Mouse (Mus musculus): Measurements from ENCODE around the gene Plcg1. TPM values are rescaled to one million over a fixed set of nuclear protein-coding genes. Genes with fewer than 3 reads are reported as not detected.
A peak's percentile ranks its signal among the peaks of the same experiment; 100 is the strongest.

Gene Plcg1
- polyA plus RNA-seq (2015; fragmentation: Nextera tagmentation; extraction: Ambion mirVana) = 10.9 and 13.3 TPM in 2 replicates

DNA sequence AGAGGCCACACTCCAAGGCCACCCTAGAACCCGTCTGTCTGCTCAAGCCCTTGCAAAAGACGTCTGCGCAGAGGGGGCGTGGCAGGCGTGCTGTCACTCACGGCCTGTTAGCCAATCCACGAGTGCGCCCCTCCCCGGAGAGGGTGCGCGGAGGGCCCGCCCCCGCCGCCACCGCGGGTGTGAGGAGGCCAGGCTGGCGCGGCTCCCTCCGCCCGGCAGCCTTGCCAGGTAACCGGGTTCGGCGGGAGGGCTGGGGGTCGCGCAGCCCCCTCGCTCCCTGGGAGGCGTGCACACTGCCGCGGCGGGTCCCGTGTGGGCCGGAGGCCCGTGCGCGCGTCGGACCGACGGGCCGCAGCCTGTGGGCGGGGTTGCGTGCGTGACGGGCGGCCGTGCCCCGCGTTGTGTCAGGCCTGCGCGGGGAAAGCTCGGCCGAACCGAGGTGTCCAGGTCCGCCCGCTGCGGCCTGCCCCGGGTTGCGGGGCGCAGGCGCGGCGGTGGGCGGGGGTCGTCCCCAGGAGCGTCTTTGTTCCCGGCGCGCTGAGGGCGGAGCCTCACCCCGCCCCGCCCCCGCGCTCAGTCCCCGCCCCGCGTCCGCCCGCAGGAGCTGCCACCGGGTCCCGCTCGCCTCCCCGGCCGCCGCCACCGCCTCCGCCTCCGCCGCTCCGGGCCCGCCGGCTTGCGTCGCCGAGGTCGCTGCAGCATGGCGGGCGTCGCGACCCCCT is at the start of gene Plcg1:
Plcg1 (plus strand) TSS at position 184 of the 722 bp plus-strand sequence.
- Histone ChIP-seq H3K36me3 (ENCODE audit: control insufficient read depth, insufficient read depth) (0 out of 2 replicates have a peak, but pooled peaks cover 6% of the 10 kb centered on the region), H3K27me3 (replicated peaks; ENCODE audit: control insufficient read depth, insufficient read depth, low read length) (no peaks in the 10 kb centered on the region), H3K9ac (ENCODE audit: low read depth, low read length) (peak within 1 kb of the TSS; percentile 94), H3K27ac (ENCODE audit: low read depth, low read length) (peak within 1 kb of the TSS; percentile 91), H3K4me1 (replicated peaks; ENCODE audit: control insufficient read depth, insufficient read depth, low read length) (peaks cover 12% of the 10 kb centered on the region), H3K4me3 (ENCODE audit: low read depth, low read length) (peak within 1 kb of the TSS; percentile 97), H3K9me3 (ENCODE audit: control insufficient read depth) (no peaks in the 10 kb centered on the region), H3K4me2 (replicated peaks; ENCODE audit: low read depth) (peak within 1 kb of the TSS; percentile 95)
- no peak for TF ChIP-seq CTCF (IDR thresholded peaks at IDR 0.05; ENCODE audit: low read depth)
- WGBS = under 1% methylated on average over 70 of the region's 99 CpGs
- ATAC-seq = peak; percentile 93

DNA sequence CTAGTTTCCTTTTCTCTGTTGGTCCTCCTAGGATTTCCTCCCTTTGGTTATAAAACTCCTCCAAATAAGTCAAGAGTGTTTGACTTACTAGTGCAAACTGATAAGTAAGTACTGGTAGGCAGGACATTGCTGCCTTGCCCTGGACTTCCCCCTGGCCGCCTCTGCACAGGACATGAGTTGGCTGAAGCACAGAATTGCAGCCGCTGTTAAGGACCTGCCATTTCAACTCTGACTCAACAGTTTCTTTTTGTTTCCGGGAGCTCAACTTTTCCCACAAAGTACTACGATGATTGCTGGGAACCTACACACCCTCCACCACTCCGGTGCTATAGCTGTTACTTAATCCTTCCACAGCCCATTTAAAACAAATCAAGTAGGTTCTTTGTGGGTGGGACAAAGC is 30.8 kb upstream of the Plcg1 start:
- no peak overlapping the region; the same call in 1 of the 2 replicates for H3K4me2 ChIP-seq (replicated peaks; ENCODE audit: low read depth)
- 38% methylated on average over 5 of the region's 5 CpGs for WGBS
- no peak overlapping the region for H3K4me3 ChIP-seq (ENCODE audit: low read depth, low read length)
- H3K27me3 ChIP-seq (replicated peaks; ENCODE audit: control insufficient read depth, insufficient read depth, low read length) = no peaks in the 10 kb centered on the region
- no peaks in the 10 kb centered on the region for H3K9me3 ChIP-seq (ENCODE audit: control insufficient read depth)
- H3K4me1 ChIP-seq (replicated peaks; ENCODE audit: control insufficient read depth, insufficient read depth, low read length) = no peaks in the 10 kb centered on the region
- peak overlapping the region; percentile 11; the same call in 1 of the 2 replicates for H3K27ac ChIP-seq (ENCODE audit: low read depth, low read length)
- TF ChIP-seq CTCF (IDR thresholded peaks at IDR 0.05; ENCODE audit: low read depth) = no peak
- ATAC-seq = peak; percentile 84
- no peak overlapping the region for H3K9ac ChIP-seq (ENCODE audit: low read depth, low read length)
- H3K36me3 ChIP-seq (ENCODE audit: control insufficient read depth, insufficient read depth) = peaks cover 28% of the 10 kb centered on the region

DNA sequence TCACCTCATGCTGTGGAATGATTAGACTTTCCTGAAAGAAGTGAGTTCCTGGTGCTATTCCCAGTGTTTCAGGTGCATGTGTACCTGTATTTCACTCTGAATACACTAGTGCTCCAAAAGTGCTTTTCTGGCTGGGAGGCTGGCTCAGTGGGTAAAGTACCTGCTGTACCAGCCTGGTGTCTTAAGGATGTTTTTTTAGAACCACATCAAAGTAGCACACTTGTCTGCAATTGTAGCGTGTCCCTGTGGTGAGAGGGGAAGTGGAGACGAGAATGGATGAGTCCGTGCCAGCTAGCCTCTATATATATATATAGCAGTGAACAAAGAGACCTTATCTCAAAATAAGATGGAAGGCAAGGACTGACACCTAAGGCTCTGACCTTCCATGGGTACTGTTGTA is 29.5 kb upstream of the Plcg1 start:
- H3K36me3 ChIP-seq (ENCODE audit: control insufficient read depth, insufficient read depth) = peaks cover 41% of the 10 kb centered on the region
- no peaks in the 10 kb centered on the region for H3K27me3 ChIP-seq (replicated peaks; ENCODE audit: control insufficient read depth, insufficient read depth, low read length)
- H3K9ac ChIP-seq (ENCODE audit: low read depth, low read length) = no peak overlapping the region
- no peak overlapping the region for H3K4me3 ChIP-seq (ENCODE audit: low read depth, low read length)
- 89% methylated on average over 3 of the region's 3 CpGs for WGBS
- no peak for ATAC-seq
- H3K4me1 ChIP-seq (replicated peaks; ENCODE audit: control insufficient read depth, insufficient read depth, low read length) = no peaks in the 10 kb centered on the region
- H3K27ac ChIP-seq (ENCODE audit: low read depth, low read length) = no peak overlapping the region
- H3K9me3 ChIP-seq (ENCODE audit: control insufficient read depth) = no peaks in the 10 kb centered on the region
- no peak overlapping the region for H3K4me2 ChIP-seq (replicated peaks; ENCODE audit: low read depth)
- no peak for TF ChIP-seq CTCF (IDR thresholded peaks at IDR 0.05; ENCODE audit: low read depth)

DNA sequence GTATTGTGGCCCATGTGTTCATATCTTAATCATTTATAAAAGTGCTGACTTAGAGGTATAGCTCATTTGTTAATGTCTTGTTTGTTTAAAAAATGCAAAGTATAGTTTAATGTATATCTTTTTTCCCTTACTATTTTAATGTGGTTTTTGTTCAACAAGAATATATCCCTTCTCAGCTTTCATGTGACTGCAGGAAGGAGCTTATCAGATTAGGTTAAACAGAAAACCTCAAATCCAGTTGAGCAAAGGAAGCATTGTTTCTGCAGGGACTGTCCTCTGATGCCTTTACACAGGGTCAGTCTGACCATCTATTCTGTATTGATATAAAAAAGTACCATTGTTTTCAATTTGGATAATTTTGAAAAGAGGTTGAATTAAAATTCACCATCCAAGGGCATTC is 28.3 kb upstream of the Plcg1 start:
- Histone ChIP-seq H3K27ac (ENCODE audit: low read depth, low read length) (no peak overlapping the region), H3K9ac (ENCODE audit: low read depth, low read length) (no peak overlapping the region), H3K27me3 (replicated peaks; ENCODE audit: control insufficient read depth, insufficient read depth, low read length) (no peaks in the 10 kb centered on the region), H3K4me3 (ENCODE audit: low read depth, low read length) (no peak overlapping the region), H3K4me2 (replicated peaks; ENCODE audit: low read depth) (no peak overlapping the region), H3K4me1 (replicated peaks; ENCODE audit: control insufficient read depth, insufficient read depth, low read length) (no peaks in the 10 kb centered on the region), H3K36me3 (ENCODE audit: control insufficient read depth, insufficient read depth) (peaks cover 51% of the 10 kb centered on the region), H3K9me3 (ENCODE audit: control insufficient read depth) (no peaks in the 10 kb centered on the region)
- no peak for ATAC-seq
- no peak for TF ChIP-seq CTCF (IDR thresholded peaks at IDR 0.05; ENCODE audit: low read depth)

DNA sequence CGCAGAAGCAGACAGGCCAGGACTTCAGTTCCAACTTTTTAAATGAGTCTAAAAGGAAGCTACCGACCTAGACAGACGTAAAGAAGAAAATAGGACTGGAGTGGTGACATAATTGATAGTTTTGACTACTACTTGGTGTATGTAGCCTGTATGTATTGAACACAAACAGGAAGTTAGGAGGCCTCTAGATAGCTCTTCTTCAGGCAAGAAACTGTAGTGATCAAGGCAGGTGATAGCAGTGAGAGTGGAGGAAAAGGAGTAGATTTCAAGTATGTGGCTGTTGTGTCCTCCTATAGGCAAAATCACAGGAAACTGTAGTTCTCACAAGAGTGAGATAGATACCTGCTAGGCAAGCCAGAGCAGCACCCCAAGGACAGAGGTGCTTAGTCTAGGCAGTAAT is 23.4 kb upstream of the Plcg1 start:
- Histone ChIP-seq H3K36me3 (ENCODE audit: control insufficient read depth, insufficient read depth) (peaks cover 72% of the 10 kb centered on the region), H3K27me3 (replicated peaks; ENCODE audit: control insufficient read depth, insufficient read depth, low read length) (no peaks in the 10 kb centered on the region), H3K4me3 (ENCODE audit: low read depth, low read length) (no peak overlapping the region), H3K27ac (ENCODE audit: low read depth, low read length) (no peak overlapping the region), H3K4me2 (replicated peaks; ENCODE audit: low read depth) (no peak overlapping the region), H3K9me3 (ENCODE audit: control insufficient read depth) (no peaks in the 10 kb centered on the region), H3K9ac (ENCODE audit: low read depth, low read length) (no peak overlapping the region), H3K4me1 (replicated peaks; ENCODE audit: control insufficient read depth, insufficient read depth, low read length) (no peaks in the 10 kb centered on the region)
- ATAC-seq = no peak
- 91% methylated on average over 3 of the region's 3 CpGs for WGBS
- no peak for TF ChIP-seq CTCF (IDR thresholded peaks at IDR 0.05; ENCODE audit: low read depth)

DNA sequence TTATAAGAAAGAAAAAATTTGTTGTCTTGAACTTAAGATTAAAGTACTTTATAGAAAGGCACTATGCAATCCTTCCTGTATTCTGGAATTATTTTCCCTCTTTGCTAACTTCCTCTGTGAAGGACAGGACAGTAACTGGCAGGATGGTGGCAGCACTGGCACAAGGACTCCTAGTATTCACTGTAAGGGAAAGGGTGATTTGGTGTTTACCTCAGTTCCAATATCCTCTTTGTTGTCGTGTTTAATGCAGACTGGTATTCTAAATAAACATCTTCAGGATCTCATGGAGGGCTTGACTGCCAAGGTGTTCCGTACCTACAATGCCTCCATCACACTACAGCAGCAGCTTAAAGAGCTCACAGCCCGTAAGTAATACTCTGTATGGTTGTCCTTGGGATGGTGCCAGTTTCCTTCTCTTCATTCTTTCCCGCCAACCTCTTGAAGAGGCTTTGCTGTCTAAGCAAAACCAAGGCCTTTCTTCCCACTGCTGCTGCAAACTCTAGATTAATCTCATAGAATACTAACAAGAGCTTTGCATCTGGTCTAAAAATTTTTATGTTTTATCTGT is 15.6 kb upstream of the Plcg1 start:
- no peak overlapping the region for H3K27ac ChIP-seq (ENCODE audit: low read depth, low read length)
- no peaks in the 10 kb centered on the region for H3K4me1 ChIP-seq (replicated peaks; ENCODE audit: control insufficient read depth, insufficient read depth, low read length)
- no peak overlapping the region for H3K4me3 ChIP-seq (ENCODE audit: low read depth, low read length)
- peaks cover 85% of the 10 kb centered on the region for H3K36me3 ChIP-seq (ENCODE audit: control insufficient read depth, insufficient read depth)
- TF ChIP-seq CTCF (IDR thresholded peaks at IDR 0.05; ENCODE audit: low read depth) = no peak
- ATAC-seq = no peak
- 74% methylated on average over 4 of the region's 4 CpGs for WGBS
- no peaks in the 10 kb centered on the region for H3K9me3 ChIP-seq (ENCODE audit: control insufficient read depth)
- no peak overlapping the region for H3K4me2 ChIP-seq (replicated peaks; ENCODE audit: low read depth)
- H3K9ac ChIP-seq (ENCODE audit: low read depth, low read length) = no peak overlapping the region
- no peaks in the 10 kb centered on the region for H3K27me3 ChIP-seq (replicated peaks; ENCODE audit: control insufficient read depth, insufficient read depth, low read length)
